Mouse (Mus musculus) naive thymus-derived CD4-positive, alpha-beta T cell, adult 5 months (primary cell): Measurements from ENCODE around the gene Acad11. TPM values are rescaled to one million over a fixed set of nuclear protein-coding genes. Genes with fewer than 3 reads are reported as not detected.

Source experiments
- polyA plus RNA-seq: library from polyadenylated mRNA; unstranded; fragments of 100-300 nt; shearing (Covaris generic); gene quantifications from one replicate; pipeline ENCODE4 v1.2.1, GENCODE M21; 2017

The Acad11 gene
- polyA plus RNA-seq: 9.9 TPM

DNA sequence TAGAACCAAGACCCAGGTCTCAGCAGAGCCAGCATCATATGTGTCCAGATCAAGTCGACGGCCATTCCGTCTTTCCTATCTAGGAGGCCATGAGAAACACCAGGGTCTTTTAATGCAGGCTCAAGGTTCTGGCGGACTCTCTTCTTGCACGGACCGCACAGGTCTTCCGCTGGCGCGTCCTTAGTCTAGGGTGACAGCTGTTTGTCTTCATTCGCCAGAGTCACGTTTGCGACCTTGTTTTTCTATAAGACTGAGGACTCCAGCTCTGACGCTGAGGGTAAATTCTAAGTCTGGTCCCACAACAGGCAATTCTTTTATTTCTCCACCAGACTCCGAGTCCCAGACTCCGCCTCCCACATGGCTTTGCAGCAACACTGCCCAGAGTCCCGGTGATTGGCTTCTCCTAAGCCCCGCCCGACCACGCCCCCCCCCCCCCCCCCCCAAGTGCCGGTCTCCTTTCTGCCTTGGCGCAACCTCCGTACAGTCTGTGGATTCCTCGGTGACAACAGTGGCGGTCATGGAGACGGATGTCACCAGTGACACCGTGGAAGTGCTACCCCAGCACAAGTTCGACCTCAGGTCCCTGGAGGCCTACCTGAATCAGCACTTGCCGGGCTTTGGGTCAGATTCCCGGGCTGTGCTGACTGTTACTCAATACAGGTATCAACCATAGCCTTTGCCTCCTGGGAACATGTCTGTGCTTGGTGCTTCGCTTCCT lies at the start of gene Acad11:
Gene Acad11, plus strand, starts transcription at position 134 of the 718 bp plus-strand sequence.

DNA sequence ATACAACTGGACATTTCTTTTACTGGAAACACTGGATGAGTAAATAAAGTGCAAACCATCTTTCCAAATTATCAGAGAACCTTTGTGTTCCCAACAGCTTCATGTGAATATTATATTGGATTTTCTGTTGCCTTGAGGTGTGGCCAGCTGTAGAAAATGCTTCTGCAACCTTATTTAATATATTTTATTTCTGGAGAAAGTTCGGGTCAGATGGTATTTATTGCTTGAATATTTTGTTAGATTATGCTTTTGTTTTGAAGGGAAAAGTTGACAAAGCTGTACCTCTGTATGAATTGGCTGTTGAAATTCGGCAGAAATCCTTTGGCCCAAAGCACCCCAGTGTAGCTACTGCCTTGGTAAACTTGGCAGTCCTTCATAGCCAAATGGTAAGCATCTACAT lies 22.8 kb upstream of the Acad11 start, which contains the start of gene Gm28305:
Gene Gm28305, plus strand, starts transcription at position 301 of the 400 bp plus-strand sequence.

DNA sequence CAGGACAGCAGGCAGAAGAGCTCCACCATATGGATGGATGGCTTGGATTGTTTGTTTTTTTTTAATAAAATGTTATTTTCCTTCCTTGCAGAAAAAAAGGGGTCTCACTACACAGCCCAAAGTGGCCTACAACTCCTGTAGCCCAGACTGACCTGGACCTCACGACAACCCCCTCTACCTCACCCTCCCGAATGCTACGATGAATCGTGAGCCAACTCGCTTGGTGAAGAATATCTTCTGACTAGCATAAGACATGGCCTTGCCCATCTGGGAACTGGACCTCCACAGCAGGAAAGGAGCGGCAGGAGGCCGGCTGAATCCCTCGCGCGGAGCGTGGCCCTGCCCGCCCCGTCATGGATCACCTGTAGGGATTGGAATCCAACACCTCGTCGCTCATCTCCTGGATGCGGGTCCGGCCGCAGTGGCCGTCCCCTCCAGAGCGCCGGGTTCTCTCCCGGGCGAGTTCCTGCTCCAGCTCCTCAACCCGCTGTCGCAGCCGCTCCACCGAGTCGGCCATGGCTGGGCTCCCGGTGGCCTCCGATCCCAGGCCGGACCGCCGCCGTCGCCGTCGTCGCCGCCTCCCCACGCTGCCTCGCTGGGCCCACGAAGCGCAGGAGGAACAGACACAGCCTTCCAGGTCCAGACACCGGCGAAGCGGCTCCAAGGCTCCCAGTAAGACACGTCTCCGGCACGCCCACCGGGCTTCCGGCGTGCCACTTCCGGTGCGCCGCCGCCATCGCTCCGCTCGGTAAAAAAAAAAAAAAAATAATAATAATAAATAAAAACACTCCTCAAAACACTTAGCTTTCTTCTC lies 540 bp upstream of the Acad11 start, which contains the start of gene Uba5:
Gene Uba5, minus strand, starts transcription at position 705 of the 814 bp plus-strand sequence.

GRCm38 (mm10) chr9:104126833-104127232 lies 63.7 kb downstream of the Acad11 start, which contains the start of gene Ackr4:
Ackr4 (minus strand) TSS chr9:104126933.

Other genes with a start within 250 kb of the Acad11 start
- 2.4 TPM for gene Nphp3, start 60.8 kb upstream of the Acad11 start, polyA plus RNA-seq
- gene Gm28305, start 22.7 kb upstream of the Acad11 start, polyA plus RNA-seq: not detected
- gene Uba5, start 243 bp upstream of the Acad11 start, polyA plus RNA-seq: 27.8 TPM
- 0.20 TPM for gene Ackr4, start 63.6 kb downstream of the Acad11 start, polyA plus RNA-seq
- gene Dnajc13, start 199.6 kb downstream of the Acad11 start, polyA plus RNA-seq: 51.4 TPM